Mouse (Mus musculus): Measurements from ENCODE around the gene Mzf1.

The Mzf1 gene

DNA sequence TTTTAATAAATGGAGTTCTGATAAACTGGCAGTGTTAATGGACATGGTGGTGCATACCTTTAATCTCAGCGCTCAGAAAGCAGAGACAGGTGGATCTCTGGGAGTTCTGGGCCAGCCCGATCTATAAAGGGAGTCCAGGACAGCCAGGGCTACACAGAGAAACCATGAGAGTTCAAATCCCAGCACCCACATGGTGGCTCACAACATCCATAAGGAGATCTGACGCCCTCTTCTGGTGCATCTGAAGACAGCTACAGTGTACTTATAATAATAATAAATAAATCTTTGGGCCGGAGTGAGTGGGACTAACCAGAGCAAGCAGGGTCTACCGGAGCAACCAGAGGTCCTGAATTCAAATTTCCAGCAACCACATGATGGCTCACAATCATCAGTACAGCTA, 51.2 kb downstream of the Mzf1 start:
- DNase-seq (ENCODE audit: low spot score in 2 of 2): no peak

DNA sequence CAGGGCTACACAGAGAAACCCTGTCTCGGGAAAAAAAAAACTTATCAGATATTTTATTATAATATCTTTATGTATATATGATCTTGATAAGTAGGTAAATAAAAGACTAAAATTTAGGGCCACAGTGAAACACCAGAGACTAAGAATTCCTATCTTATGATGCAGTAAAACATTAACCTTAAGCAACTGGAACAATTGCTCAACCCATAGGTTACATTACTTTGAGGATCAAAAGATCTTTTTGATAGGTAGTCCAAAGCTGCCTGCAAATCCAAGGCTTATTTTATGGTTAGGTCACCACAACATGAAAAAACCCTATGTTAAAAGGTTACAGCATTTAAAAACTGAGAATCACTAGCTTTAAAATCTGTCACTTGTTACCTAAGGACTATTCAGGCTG, 53.0 kb downstream of the Mzf1 start:
- no peak for DNase-seq (ENCODE audit: low spot score in 2 of 2)

- no peak for DNase-seq (ENCODE audit: low spot score in 2 of 2)
Measured at GRCm38 (mm10) chr7:12998851-12999250, 55.7 kb downstream of the Mzf1 start, which contains the start of gene Trim28. Gene Trim28, plus strand, starts transcription at chr7:12999114.

DNA sequence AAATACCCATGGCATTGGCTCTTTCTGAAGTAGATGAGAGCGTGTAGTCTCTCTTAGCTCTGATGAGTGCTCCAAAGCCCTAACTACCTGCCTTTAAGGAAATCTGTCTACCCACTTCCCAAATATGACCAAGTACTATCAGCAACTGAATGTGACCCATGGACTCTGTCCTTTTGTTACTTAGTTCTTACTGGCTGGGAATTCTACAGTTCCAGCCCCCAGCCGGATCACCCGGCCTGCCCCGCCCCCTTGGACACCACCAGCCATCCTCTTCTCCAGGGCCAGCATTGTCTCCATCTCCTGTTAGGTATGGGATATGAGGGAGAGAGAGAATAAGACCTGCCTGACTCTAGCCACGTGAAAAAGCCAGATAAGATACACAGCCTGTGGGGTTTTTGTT, 56.5 kb downstream of the Mzf1 start, which contains the start of gene Slc27a5:
Gene Slc27a5, minus strand, starts transcription at position 140 of the 400 bp plus-strand sequence.
- DNase-seq (ENCODE audit: low spot score in 2 of 2): no peak

GRCm38 (mm10) chr7:12997230-12997629, 57.3 kb downstream of the Mzf1 start:
- DNase-seq (ENCODE audit: low spot score in 2 of 2): no peak

- no peak for DNase-seq (ENCODE audit: low spot score in 2 of 2)
Measured at GRCm38 (mm10) chr7:12995862-12996261, 58.7 kb downstream of the Mzf1 start.

GRCm38 (mm10) chr7:12993148-12993547, 61.4 kb downstream of the Mzf1 start:
- no peak for DNase-seq (ENCODE audit: low spot score in 2 of 2)
